Mouse (Mus musculus) erythroblast, adult 5-6 weeks (primary cell): ENCODE measurements around the gene Faiml. TPM values are rescaled to one million over a fixed set of nuclear protein-coding genes. Genes with fewer than 3 reads are reported as not detected.

Experiments
- ATAC-seq: replicated peaks from 2 replicates; pipeline ENCODE4 v1.8.0; 2016; ENCODE audit warnings: moderate number of reproducible peaks, mild to moderate bottlenecking, moderate TSS enrichment, inconsistent platforms; ENCODE audit not compliant: poor library complexity, low FRiP score, severe bottlenecking
- total RNA-seq, 2 experiments: library from RNA; stranded (forward) in 1 of 2; stranded (reverse) in 1 of 2; fragments of 150-400 nt in 1 of 2; fragments of 200-764, 138-1000 nt in 1 of 2; gene quantifications; 2 replicates each; pipeline versions ENCODE4 v1.2.3 to v1.2.4; 2015 to 2017; ENCODE audit warnings: low replicate concordance in 2 of 2

Gene Faiml
- total RNA-seq, 2 experiments from 2014 or later = not detected

DNA sequence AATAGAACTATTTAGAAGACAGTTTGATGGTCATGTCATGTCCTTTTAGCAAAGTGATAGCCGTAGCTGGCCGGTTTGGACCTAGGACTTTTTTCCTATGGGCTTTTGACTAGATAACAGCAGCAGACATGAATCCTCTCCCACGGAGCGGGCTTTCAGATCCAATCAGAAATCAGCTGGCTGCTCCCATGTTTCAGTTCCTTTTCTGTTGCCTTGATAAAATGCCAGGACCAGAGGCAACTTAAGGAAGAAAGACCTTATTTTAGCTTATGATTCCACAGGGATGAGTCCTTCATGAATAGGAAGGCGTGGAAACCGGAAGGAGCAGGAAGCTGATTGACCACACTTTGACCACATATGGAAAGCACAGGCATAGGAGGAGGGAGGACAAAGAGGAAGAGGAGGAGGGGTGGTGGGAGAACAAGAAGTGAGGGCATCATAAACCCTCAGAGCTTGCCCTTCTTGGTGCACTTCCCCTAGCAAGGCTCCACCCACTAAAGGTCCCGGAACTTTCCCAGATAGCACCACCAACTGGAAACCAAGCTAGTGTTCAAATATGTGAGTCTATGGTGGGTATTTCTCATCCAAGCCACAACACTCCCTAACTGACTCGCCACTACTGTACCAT lies 53.9 kb downstream of the Faiml start:
- no peak for ATAC-seq

GRCm38 (mm10) chr9:99182121-99182520 lies 54.9 kb downstream of the Faiml start:
- no peak for ATAC-seq

- no peak for ATAC-seq
Measured at GRCm38 (mm10) chr9:99180272-99180671, 56.8 kb downstream of the Faiml start.

Other genes starting within 250 kb of the Faiml start
- not detected in 2 replicates for gene Gm1123, start 201.5 kb downstream of the Faiml start, total RNA-seq (2015; ENCODE audit: low replicate concordance)
- gene Gm1123, start 201.5 kb downstream of the Faiml start, total RNA-seq (2017; ENCODE audit: low replicate concordance) = not detected in 2 replicates
- gene Pik3cb, start 96.6 kb downstream of the Faiml start, total RNA-seq (2015; ENCODE audit: low replicate concordance) = 7.5 and 9.2 TPM in 2 replicates
- gene Pik3cb, start 96.6 kb downstream of the Faiml start, total RNA-seq (2017; ENCODE audit: low replicate concordance) = 4.7 and 4.9 TPM in 2 replicates
- 36.4 and 37.3 TPM in 2 replicates for gene Cep70, start 6.1 kb upstream of the Faiml start, total RNA-seq (2015; ENCODE audit: low replicate concordance)
- 27.1 and 57.4 TPM in 2 replicates for gene Cep70, start 6.1 kb upstream of the Faiml start, total RNA-seq (2017; ENCODE audit: low replicate concordance)
- not detected in 2 replicates for gene Esyt3, start 121.3 kb upstream of the Faiml start, total RNA-seq (2015; ENCODE audit: low replicate concordance)
- gene Esyt3, start 121.3 kb upstream of the Faiml start, total RNA-seq (2017; ENCODE audit: low replicate concordance) = not detected in 2 replicates
- 4.4 TPM in 1 of 2 replicates, not detected in the other for gene Mras, start 200.1 kb upstream of the Faiml start, total RNA-seq (2015; ENCODE audit: low replicate concordance)
- gene Mras, start 200.1 kb upstream of the Faiml start, total RNA-seq (2017; ENCODE audit: low replicate concordance) = 1.3 and 2.7 TPM in 2 replicates
- gene Nme9, start 214.2 kb upstream of the Faiml start, total RNA-seq (2015; ENCODE audit: low replicate concordance) = not detected in 2 replicates
- gene Nme9, start 214.2 kb upstream of the Faiml start, total RNA-seq (2017; ENCODE audit: low replicate concordance) = not detected in 2 replicates